Mouse (Mus musculus) embryo, embryonic 10.5 days (tissue): ENCODE results near the gene Vmn1r1.

Experiments
- DNase-seq: peaks from one replicate; pipeline ENCODE4 v3.0.0-alpha.2; 2015; ENCODE audit warnings: low spot score

Vmn1r1 gene

GRCm38 (mm10) chr1:182137204-182138125 lies 26.8 kb downstream of the Vmn1r1 start:
- peak; percentile 46 for DNase-seq

DNA sequence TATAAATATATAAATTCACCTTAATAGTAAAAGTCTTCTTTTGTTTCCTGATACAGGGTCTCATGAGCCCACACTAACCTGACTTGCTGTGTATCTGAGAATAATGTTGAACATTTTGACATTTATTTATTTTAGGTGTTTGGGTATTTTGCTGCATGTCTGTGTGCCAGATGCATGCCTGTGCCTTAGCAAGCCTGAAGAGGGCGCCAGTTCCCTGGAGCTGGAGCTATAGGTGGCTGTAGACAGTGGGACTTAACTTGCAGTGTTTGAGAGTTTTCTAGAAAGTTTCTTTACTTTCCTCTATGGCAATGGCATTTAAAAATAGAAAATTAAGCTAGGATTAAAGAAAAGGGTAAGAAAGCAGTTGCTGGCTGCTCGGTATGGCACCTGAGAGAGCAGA lies 33.5 kb downstream of the Vmn1r1 start:
- no peak for DNase-seq

DNA sequence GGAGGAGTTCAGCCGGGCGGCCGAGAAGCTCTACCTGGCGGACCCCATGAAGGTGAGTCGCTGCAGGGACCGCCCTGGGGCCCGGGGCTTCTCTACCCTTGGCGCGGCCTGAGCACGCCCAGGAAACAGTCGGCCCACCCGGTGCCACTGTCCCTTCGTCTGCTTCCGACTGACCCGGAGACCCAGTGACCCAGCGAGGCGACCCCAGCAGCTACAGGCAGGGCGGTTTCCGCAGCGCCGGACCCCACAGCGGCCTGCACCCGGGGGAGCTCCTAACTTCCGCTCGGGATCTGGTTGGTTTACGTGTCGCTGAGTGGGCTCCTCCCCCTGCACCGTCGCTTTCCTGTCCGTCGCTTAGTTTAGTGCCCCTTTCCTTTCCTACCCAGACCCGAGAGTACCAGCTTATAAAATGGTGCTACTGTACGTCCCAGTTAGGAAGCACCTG lies 39.3 kb downstream of the Vmn1r1 start:
- peak; percentile 92 for DNase-seq

- DNase-seq, result peak; percentile 99
These were observed 39.8 kb downstream of the Vmn1r1 start, which contains the start of gene Srp9 for GRCm38 (mm10) chr1:182124506-182124905. Gene Srp9 (plus strand): TSS chr1:182124737.

DNA sequence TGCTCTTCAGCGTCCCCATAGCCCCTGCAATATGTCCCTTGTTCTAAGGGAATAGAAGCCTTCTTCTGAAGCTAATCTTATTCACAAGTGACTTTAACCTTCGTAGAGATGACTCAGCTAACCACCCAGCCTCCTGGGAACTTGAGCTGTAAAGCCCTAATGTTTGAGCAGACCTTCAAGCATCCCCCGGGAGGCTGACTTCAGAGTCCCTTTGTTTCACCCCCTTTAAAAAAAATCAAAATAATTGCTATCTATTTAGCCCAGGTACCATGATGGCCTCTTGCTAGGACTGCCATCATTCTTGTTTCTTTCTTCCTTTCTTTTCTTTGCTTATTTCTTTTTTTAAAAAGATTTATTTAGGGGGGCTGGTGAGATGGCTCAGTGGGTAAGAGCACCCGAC lies 41.9 kb downstream of the Vmn1r1 start:
- no peak for DNase-seq

DNA sequence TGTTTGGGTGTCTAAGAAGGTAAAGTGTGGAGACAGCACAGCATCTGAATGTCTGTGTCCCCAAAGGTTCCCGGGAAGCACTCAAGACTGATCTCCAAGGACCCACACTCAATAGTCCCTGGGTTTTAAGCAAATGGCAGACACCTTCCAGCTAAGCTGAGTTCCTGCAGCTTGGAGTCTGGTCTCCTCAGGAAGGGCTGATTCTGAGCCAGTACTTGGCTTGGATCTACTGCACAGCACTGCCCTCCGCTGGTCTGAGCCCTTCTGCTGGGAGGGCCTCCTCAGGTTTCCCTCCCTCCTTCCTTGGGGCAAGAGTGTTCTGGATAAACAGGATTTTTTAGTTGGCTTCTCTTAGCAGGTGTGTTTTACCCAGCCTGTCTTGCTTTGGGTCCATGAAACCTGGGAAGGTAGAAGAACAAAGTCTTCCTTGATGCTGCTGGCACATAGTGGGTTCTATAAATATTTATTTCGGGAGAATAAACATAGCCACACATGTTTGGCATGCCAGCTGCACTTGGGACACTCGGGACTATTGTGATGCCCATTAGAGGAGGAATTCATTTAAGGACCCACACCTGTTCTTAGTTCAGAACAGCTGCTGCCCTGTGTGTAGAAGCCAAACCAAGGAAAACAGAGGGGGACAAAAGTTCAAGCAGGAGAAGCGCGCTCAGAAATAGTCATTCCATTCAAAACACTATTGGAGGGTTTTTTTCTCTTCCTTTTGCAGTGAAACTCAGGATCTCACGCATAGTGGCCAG lies 48.5 kb downstream of the Vmn1r1 start:
- DNase-seq, result peak; percentile 70

- peak; percentile 70 for DNase-seq
These were observed 49.1 kb downstream of the Vmn1r1 start for GRCm38 (mm10) chr1:182115197-182115596.

- DNase-seq, result peak; percentile 70
These were observed 50.4 kb downstream of the Vmn1r1 start for GRCm38 (mm10) chr1:182113587-182114500.

DNA sequence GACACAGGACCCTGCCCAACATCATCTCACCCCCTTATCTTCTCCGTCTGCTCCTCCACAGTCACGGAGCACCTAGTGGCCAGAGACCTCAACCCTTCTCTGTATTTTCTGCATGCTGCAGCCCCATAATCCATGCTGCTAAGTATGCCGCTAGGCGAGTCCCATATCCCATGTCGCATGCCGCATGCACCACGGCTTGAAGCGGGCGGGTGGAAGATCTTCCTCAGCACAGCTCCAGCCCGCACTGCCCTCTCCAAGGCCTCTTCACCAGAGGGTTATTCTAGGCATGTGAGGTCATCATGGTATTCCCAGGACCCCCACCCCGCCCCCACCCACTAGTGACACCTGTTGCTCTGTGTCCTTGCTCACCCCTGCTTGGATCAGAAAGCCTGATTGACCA lies 51.2 kb downstream of the Vmn1r1 start:
- DNase-seq, result no peak

DNA sequence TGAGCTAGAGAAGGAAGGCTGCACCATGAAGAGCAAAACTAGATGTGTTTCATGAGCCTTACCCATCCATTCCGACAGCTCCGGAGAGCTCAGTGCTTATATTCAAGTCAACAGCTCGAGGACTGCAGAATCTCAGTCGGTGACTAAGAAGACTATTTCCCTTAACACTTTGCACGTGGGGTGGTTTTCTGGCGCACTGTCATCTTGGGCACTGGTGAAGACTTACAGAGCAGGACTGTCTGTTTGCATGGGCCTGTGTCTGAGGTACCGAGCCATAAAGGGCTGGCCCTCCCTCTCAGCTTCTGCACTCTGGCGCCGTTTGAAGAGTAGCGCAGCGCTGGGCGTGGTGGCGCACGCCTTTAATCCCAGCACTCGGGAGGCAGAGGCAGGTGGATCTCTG lies 51.9 kb downstream of the Vmn1r1 start:
- DNase-seq, result no peak

- no peak for DNase-seq
These were observed 52.6 kb downstream of the Vmn1r1 start for GRCm38 (mm10) chr1:182111386-182112317.

- DNase-seq, result no peak
These were observed 53.4 kb downstream of the Vmn1r1 start for GRCm38 (mm10) chr1:182110708-182111385.

DNA sequence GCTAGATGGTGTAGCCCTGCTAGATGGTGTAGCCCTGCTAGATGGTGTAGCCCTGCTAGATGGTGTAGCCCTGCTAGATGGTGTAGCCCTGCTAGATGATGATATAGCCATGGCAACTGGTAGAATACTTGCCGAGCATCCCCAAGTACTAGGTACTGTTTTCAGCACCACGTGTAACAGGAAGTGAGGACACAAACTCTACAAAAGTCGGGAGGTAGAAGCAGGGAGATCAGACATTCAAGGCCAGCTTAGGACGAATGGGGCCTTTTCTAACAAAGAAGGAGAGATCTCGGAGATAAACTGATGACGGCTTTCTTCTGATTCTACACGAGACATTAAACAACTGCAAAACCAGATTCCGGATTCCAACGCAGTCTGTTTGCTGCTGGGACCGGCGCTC lies 54.1 kb downstream of the Vmn1r1 start:
- no peak for DNase-seq

GRCm38 (mm10) chr1:182108397-182109099 lies 55.7 kb downstream of the Vmn1r1 start:
- no peak for DNase-seq

DNA sequence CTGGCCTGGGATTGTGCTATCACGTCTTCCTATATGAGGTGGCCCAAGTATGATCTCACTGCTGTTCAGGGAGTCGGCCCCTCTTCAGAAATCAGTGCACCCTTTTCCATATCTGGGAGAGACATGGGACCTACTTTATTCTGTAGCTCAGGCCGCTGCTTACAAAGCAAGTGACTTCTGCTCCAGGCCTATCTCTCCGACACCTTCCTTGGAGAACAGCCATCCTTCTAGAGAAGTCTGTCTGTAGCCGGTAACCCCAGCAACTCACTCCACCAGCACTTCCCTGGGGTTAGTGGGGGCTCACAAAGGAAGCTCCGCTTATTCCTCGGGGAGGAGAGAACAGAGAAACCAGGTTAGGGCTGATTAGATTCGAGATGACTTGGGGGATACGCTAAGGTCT lies 57.0 kb downstream of the Vmn1r1 start:
- no peak for DNase-seq

- no peak for DNase-seq
These were observed 59.3 kb downstream of the Vmn1r1 start for GRCm38 (mm10) chr1:182105023-182105422.
